Mouse (Mus musculus) T-helper 1 cell (primary cell): Measurements from ENCODE around the gene Kera.

Source experiments
- in situ Hi-C: fragments of 300-600 bp; cut with MboI, MseI; formaldehyde crosslinking; loops from one replicate; pipeline ENCODE4 v1.15.1; 2025; ENCODE audit warnings: high pct_unique_total_duplicates

The Kera gene

GRCm38 (mm10) chr10:97606579-97606978 is at the start of gene Kera:
Gene Kera (plus strand): TSS chr10:97606879.
- in situ Hi-C loops, result no loop called here

GRCm38 (mm10) chr10:97564957-97565856 is 41.5 kb upstream of the Kera start, which contains the start of gene Lum:
Gene Lum (plus strand): TSS chr10:97565128.
- in situ Hi-C loops, result no loop called here

GRCm38 (mm10) chr10:97567489-97568135 is 39.1 kb upstream of the Kera start:
- in situ Hi-C loops, result no loop called here

- in situ Hi-C loops, result no loop called here
These were observed 24.0 kb upstream of the Kera start for GRCm38 (mm10) chr10:97582543-97583231.

GRCm38 (mm10) chr10:97584176-97584575 is 22.5 kb upstream of the Kera start:
- in situ Hi-C loops, result no loop called here

GRCm38 (mm10) chr10:97587159-97587558 is 19.5 kb upstream of the Kera start:
- in situ Hi-C loops, result no loop called here

- in situ Hi-C loops, result no loop called here
These were observed 17.1 kb upstream of the Kera start for GRCm38 (mm10) chr10:97589574-97589973.

GRCm38 (mm10) chr10:97591036-97591435 is 15.6 kb upstream of the Kera start:
- in situ Hi-C loops, result no loop called here

GRCm38 (mm10) chr10:97591685-97592084 is 15.0 kb upstream of the Kera start:
- in situ Hi-C loops, result no loop called here

- in situ Hi-C loops, result no loop called here
These were observed 11.0 kb upstream of the Kera start for GRCm38 (mm10) chr10:97595680-97596079.

GRCm38 (mm10) chr10:97601744-97602143 is 4.9 kb upstream of the Kera start:
- in situ Hi-C loops, result no loop called here

GRCm38 (mm10) chr10:97603256-97603655 is 3.4 kb upstream of the Kera start:
- in situ Hi-C loops, result no loop called here

GRCm38 (mm10) chr10:97622328-97622727 is 15.6 kb downstream of the Kera start:
- in situ Hi-C loops, result no loop called here

GRCm38 (mm10) chr10:97624381-97624780 is 17.7 kb downstream of the Kera start:
- in situ Hi-C loops, result no loop called here

- in situ Hi-C loops, result no loop called here
These were observed 18.4 kb downstream of the Kera start for GRCm38 (mm10) chr10:97625116-97625515.

- in situ Hi-C loops, result no loop called here
These were observed 19.9 kb downstream of the Kera start for GRCm38 (mm10) chr10:97626543-97626942.

GRCm38 (mm10) chr10:97631061-97631460 is 24.4 kb downstream of the Kera start:
- in situ Hi-C loops, result no loop called here

GRCm38 (mm10) chr10:97641926-97642325 is 35.2 kb downstream of the Kera start:
- in situ Hi-C loops, result no loop called here

GRCm38 (mm10) chr10:97643768-97644167 is 37.1 kb downstream of the Kera start, which contains the start of gene Epyc:
Gene Epyc (plus strand): TSS chr10:97644068.
- in situ Hi-C loops, result no loop called here

- in situ Hi-C loops, result no loop called here
These were observed 43.7 kb downstream of the Kera start for GRCm38 (mm10) chr10:97650334-97650733.

- in situ Hi-C loops, result no loop called here
These were observed 52.8 kb downstream of the Kera start for GRCm38 (mm10) chr10:97659489-97659888.
